Mouse (Mus musculus) heart, postnatal 0 days (tissue): ENCODE data around the gene Stx11.

Experiments
- CTCF ChIP-seq: IDR thresholded peaks from 2 replicates; pipeline ENCODE4 v1.5.1; 2016; ENCODE audit warnings: antibody characterized with exemption, control low read depth, low read depth
- EP300 ChIP-seq: IDR thresholded peaks from 2 replicates; pipeline ENCODE4 v1.6.1; 2016; ENCODE audit warnings: antibody characterized with exemption, low read depth

- TF ChIP-seq CTCF (no peak), EP300 (no peak)
These were observed 34.8 kb downstream of the Stx11 start for GRCm38 (mm10) chr10:12929149-12929856.
